Mouse (Mus musculus): ENCODE measurements around the gene Fbxl18.
A peak's percentile ranks its signal among the peaks of the same experiment; 100 is the strongest.

Gene Fbxl18

DNA sequence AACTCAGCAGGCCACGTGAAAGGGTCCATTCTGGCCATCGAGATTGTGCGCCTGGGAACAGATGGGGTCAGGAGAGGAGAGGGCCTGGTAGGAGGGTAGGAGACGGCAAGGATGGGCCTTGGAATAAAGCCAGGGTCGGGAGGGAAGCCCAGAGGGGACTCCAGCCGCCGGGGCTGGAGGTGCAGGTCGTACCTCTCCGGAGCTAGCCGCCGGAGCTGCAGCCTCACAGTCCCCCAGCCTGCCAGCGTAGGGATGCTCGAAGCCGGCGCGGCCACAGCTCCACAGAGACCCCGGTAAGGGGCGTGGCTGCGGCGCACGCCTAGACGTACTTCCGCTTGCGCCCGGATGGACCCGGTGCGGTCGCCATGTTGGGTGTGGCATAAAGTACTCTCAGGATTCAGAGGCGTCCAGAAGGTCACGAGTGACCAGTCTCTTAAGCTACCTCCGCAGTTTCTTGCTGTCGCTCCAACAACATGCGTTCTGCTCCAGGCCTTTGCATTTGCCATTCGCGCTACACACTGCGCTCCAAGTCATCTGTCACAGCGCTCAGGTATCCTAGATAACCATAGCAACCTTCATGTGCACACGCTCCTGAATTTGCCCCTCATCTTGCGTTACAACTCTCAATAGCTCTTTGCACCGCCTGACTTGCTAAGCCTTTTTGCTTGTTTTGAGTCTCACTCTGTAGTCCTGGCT is at the start of gene Fbxl18:
Gene Fbxl18, minus strand, starts transcription at position 504 of the 696 bp plus-strand sequence.
- DNase-seq (ENCODE audit: low spot score in 2 of 2), result peak; percentile 81 to 84

DNA sequence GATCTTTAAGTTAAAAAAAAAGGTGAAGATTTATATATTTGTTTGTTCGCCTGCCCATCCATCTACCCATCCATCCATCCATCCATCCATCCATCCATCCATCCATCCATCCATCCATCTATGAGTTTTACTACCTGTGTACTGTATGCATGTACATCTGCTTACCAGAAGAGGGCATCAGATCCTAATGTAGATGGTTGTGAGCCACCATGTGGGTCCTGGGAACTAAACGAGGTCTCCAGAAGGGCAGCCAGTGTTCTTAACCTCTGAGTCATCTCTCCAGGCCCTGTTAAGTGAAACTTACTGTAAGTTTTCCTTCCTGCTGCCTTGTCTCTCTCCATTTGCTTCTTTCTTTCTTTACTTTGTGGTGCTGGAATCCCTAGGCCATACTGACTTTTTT is 45.2 kb upstream of the Fbxl18 start:
- DNase-seq (ENCODE audit: low spot score in 2 of 2), result no peak

GRCm38 (mm10) chr5:142937956-142938727 is 42.9 kb upstream of the Fbxl18 start:
- no peak for DNase-seq (ENCODE audit: low spot score in 2 of 2)

DNA sequence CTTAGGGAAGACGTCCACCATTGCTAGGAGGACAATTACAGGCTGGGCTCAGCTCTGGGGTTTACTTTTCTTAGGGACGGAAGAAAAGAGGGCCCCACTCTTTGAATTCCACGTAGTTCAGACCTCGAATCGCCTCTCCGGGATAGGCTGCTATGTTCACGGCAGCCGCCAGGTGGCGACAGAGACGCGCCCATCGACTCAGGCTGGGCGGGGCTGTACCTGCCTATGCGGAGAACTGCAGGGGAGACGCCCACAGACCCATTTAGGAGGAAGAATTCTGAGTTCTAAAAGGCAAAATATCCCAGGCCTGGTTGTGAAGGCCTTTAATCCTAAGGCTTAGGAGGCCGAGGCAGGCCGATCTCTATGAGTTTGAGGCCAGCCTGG is 41.1 kb upstream of the Fbxl18 start:
- peak in 1 of 2 experiments; percentile 80 for DNase-seq (ENCODE audit: low spot score in 2 of 2)

- peak in 1 of 2 experiments; percentile 59 for DNase-seq (ENCODE audit: low spot score in 2 of 2)
Observed at GRCm38 (mm10) chr5:142935642-142936335, 40.6 kb upstream of the Fbxl18 start.

DNA sequence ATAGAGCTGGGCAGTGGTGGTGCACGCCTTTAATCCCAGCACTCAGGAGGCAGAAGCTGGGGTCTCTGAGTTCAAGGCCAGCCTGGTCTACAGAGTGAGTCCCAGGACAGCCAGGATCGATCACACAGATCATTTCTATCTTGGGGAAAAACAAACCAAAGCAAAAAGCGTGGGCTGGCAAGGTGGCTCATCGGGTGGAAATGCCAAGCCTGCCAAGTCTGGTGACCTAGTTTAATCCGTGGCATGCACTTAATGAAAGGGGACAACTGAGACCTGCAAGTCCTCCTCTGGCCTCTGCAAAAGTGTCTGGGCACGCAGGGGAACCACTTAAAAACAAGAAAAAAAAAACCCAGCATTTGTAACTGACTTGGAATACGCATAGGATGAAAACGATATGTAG is 37.5 kb upstream of the Fbxl18 start:
- DNase-seq (ENCODE audit: low spot score in 2 of 2), result no peak

- peak; percentile 62 to 71 for DNase-seq (ENCODE audit: low spot score in 2 of 2)
Observed at GRCm38 (mm10) chr5:142932084-142932685, 37.0 kb upstream of the Fbxl18 start.

DNA sequence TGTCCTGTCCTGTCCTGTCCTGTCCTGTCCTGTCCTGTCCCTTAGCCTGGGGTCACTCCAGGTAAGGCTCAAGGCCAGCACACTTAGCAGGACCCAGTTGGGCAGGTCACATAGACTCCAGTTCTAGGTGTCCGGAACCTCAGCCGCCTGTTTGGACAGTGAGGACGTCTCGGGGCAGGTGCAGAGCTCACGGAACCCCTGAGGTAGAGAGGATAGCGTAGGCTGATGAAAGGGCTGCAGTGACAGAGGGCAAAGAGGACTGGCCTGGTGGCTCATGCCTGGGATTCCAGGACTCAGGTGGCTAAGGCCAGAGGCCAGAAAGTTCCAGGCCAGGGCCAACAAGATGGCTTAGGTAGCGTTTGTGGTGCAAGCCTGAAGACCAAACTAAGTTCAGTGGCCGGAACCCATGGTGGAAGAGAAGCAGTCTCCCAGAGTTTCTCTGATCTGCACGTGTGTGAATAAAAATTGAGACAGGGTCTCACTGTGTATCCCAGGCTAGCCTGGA is 36.1 kb upstream of the Fbxl18 start:
- DNase-seq (ENCODE audit: low spot score in 2 of 2), result no peak

- no peak for DNase-seq (ENCODE audit: low spot score in 2 of 2)
Observed at GRCm38 (mm10) chr5:142929400-142929752, 34.2 kb upstream of the Fbxl18 start.

DNA sequence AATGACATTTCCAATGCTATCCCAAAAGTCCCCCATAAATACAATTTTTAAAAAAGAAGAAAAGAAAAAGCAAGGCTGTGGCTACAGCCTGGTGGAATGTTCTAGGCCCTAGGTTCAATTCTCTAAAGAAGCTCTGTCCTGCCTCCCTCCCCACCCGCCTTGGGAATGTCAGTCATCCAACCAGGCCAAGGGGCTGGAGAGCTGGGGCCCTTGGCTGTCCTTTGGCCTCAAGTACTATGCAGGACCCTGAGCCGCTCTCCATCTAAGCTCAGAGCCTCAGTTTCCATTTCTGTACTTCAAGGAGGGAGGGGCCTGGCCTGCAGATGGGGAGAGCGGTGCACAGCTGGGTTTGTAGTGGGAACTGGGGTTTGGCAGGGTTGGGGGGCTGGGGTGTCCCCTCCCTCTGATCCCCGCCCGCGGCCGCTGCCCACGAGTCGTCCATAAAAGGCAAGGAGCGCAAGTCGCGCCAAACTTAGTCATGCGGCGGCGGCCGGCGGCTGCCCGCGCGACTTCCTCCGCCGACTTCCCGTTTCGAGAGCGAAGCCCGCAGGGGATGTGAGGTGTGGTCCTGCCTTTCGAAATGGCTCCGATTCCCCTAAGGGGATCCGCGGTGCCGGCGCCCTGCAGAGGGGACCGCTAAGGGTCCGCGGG is 33.7 kb upstream of the Fbxl18 start:
- peak; percentile 67 to 83 for DNase-seq (ENCODE audit: low spot score in 2 of 2)

DNA sequence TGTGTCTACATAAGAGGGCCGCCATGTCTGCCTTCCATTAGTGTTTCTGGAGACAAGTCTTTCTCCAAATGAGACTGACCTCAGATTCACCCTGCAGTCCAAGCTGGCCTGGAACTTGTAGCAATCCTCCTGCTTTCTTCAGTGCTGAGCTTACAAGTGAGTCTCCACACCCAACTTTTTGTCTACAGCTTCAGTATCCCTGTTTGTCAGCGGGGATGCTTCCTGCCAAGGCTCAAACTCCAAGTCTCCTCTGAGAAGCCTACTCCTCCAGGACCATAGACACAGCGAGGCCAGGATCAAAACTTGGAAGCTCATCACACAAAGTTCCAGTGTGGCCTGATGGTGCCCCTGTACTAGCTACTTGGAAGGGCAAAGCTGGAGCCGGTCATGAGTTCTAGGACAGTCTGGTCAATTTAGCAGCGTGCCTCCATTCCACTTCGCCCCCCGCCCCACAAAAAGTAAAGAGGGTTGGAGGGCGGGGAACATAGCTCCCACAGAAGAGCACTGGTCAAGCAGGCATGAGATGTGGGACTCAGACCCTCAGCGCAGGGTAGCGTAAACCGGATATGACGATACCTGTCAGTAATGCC is 32.2 kb upstream of the Fbxl18 start:
- no peak for DNase-seq (ENCODE audit: low spot score in 2 of 2)

- DNase-seq (ENCODE audit: low spot score in 2 of 2), result no peak
Observed at GRCm38 (mm10) chr5:142926940-142927228, 31.7 kb upstream of the Fbxl18 start.

- DNase-seq (ENCODE audit: low spot score in 2 of 2), result no peak
Observed at GRCm38 (mm10) chr5:142926204-142926939, 31.2 kb upstream of the Fbxl18 start.

DNA sequence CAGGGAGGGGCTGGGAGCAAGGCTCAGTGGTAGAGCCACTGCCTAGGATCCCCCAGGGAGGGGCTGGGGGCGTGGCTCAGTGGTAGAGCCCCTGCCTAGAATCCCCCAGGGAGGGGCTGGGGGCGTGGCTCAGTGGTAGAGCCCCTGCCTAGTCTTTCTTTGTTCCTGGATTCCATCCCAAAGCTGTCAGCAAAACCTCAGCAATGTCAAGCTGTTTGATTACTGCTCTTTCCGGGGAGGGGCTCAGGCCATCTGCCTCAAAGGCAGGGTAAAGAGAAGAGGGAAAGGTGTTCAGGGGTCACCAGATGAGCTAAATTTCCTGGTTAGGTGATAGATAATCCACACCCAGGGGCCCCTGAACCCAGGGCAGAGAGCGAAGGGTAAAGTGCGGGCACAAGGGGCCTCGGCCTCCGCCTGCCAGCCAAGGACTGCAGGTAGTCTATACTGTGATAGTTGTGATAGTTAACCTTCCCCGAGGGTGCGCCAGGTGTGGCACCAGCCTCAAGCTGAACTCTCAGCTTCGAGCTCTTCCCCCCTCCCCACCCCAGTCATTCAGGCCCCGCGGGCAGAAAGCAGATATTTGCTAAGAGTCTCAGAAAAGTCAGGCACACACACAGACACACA is 29.2 kb upstream of the Fbxl18 start:
- no peak for DNase-seq (ENCODE audit: low spot score in 2 of 2)

GRCm38 (mm10) chr5:142923781-142924180 is 28.6 kb upstream of the Fbxl18 start:
- no peak for DNase-seq (ENCODE audit: low spot score in 2 of 2)

DNA sequence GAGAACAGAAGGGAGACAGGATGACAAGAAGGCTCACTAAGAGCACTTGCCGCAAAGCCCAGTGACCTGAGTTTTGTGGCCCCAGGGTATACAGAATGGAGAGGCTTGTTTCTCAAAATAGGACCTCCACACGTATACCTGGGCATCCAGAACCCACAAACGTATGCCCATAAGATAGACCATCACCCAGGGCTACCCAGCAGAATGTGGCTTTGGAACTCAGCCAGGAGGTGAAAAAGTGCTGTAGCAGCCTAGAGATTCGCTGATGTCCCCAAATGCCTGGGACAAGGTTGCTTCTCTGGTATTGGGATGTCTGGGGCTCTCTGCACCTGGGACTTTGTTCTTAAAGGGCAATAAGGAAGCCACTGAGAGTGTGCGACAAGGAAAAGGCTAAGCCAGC is 27.0 kb upstream of the Fbxl18 start:
- no peak for DNase-seq (ENCODE audit: low spot score in 2 of 2)

GRCm38 (mm10) chr5:142921074-142921459 is 25.8 kb upstream of the Fbxl18 start:
- DNase-seq (ENCODE audit: low spot score in 2 of 2), result no peak

DNA sequence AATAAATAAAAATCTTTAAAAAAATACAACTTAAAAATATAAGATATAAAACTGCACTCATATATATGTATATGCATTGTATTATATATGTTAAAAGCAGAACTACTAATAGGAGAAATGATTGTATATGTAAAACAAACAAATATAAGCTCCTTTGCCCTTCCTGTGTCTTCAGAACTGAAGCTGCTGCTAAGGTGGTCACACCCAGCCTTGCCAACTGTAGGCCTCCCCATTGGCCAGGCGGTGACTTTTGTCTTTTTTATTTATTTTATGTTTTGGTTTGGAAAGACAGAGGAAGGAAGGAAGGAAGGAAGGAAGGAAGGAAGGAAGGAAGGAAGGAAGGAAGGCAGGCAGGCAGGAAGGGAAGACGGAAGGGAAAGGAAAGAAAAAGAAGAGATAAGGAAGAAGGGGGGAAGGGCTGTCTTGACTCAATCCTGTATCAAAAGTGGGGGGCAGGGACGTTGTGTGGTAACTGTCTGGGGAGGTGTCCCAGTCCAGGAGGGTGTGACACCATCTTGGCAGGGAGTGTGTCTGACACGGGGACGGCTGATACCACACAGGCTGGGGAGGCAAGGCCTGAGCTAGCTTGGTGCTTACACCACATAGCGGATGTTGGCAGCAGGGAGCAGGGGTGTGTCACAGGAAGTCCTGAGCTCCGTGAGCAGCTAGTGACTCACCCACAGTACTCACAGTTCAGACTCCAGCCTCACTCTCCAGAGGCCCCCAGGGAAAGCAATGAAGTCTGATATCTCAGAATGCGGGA is 25.3 kb upstream of the Fbxl18 start:
- peak; percentile 64 to 88 for DNase-seq (ENCODE audit: low spot score in 2 of 2)

DNA sequence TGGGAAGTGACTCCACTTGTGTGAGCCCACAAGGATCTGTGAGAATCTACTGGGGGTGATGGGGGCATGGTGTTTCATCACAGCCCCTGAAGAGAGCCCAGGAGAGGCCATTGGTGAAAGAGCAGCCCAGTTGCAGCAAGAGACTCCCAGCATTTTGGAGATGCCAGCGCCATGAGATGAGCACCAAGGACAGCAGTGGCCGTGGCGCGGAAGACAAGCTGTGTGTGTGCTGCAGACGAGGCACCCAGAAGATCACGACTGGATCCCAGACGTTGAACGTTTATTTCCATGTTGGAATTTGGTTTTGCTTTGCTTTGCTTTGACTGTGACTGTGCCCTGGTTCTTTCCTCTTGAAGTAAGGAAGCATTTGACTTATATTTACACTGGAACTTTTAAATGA is 22.2 kb upstream of the Fbxl18 start:
- no peak for DNase-seq (ENCODE audit: low spot score in 2 of 2)

- DNase-seq (ENCODE audit: low spot score in 2 of 2), result no peak
Observed at GRCm38 (mm10) chr5:142916593-142916992, 21.4 kb upstream of the Fbxl18 start.

All from urinary bladder, adult 18-20 months (tissue).